Mouse (Mus musculus): ENCODE results near the gene Nfe2l1. TPM values are rescaled to one million over a fixed set of nuclear protein-coding genes. Genes with fewer than 3 reads are reported as not detected.

The Nfe2l1 gene
- polyA plus RNA-seq, 1 experiment from 2014 or later: 72.8 TPM

GRCm38 (mm10) chr11:96839428-96839827 is 9.7 kb upstream of the Nfe2l1 start:
- Histone ChIP-seq H3K36me3 (replicated peaks) (no peaks in the 10 kb centered on the region), H3K9ac (no peak overlapping the region), H3K27me3 (no peaks in the 10 kb centered on the region), H3K4me1 (peaks cover 5% of the 10 kb centered on the region; the same call in 1 of the 2 replicates), H3K27ac (no peak overlapping the region), H3K4me3 (replicated peaks) (no peak overlapping the region), H3K4me2 (no peak overlapping the region), H3K9me3 (no peaks in the 10 kb centered on the region)
- WGBS: 77% methylated on average over 7 of the region's 7 CpGs
- no peak for ATAC-seq (ENCODE audit: low FRiP score)

- no peak overlapping the region for H3K27ac ChIP-seq
- H3K9ac ChIP-seq: no peak overlapping the region
- no peak for ATAC-seq (ENCODE audit: low FRiP score)
Observed at GRCm38 (mm10) chr11:96838341-96838740, 8.6 kb upstream of the Nfe2l1 start.

GRCm38 (mm10) chr11:96837298-96837697 is 7.5 kb upstream of the Nfe2l1 start:
- H3K4me2 ChIP-seq: no peak overlapping the region
- H3K9ac ChIP-seq: no peak overlapping the region
- no peaks in the 10 kb centered on the region; the same call in 1 of the 2 replicates for H3K27me3 ChIP-seq
- no peak overlapping the region for H3K27ac ChIP-seq
- peaks cover 5% of the 10 kb centered on the region; the same call in 1 of the 2 replicates for H3K4me1 ChIP-seq
- no peak for ATAC-seq (ENCODE audit: low FRiP score)
- H3K4me3 ChIP-seq (replicated peaks): no peak overlapping the region
- H3K9me3 ChIP-seq: no peaks in the 10 kb centered on the region
- WGBS: 35% methylated on average over 9 of the region's 9 CpGs
- no peaks in the 10 kb centered on the region for H3K36me3 ChIP-seq (replicated peaks)

More at GRCm38 (mm10) chr11:96838341-96838740, 8.6 kb upstream of the Nfe2l1 start:
- Histone ChIP-seq H3K9me3 (no peaks in the 10 kb centered on the region), H3K4me2 (no peak overlapping the region), H3K4me1 (peaks cover 5% of the 10 kb centered on the region; the same call in 1 of the 2 replicates), H3K36me3 (replicated peaks) (no peaks in the 10 kb centered on the region), H3K27me3 (no peaks in the 10 kb centered on the region), H3K4me3 (replicated peaks) (no peak overlapping the region)
- WGBS: 74% methylated on average over 4 of the region's 4 CpGs

GRCm38 (mm10) chr11:96834127-96834526 is 4.4 kb upstream of the Nfe2l1 start:
- Histone ChIP-seq H3K27ac (no peak overlapping the region), H3K9ac (no peak overlapping the region)

GRCm38 (mm10) chr11:96832973-96833372 is 3.2 kb upstream of the Nfe2l1 start:
- H3K4me2 ChIP-seq: no peak overlapping the region
- H3K36me3 ChIP-seq (replicated peaks): peaks cover under 1% of the 10 kb centered on the region; the same call in 1 of the 2 replicates
- no peaks in the 10 kb centered on the region; the same call in 1 of the 2 replicates for H3K27me3 ChIP-seq
- no peak overlapping the region for H3K9ac ChIP-seq
- no peak overlapping the region for H3K4me3 ChIP-seq (replicated peaks)
- ATAC-seq (ENCODE audit: low FRiP score): no peak
- peaks cover 16% of the 10 kb centered on the region for H3K4me1 ChIP-seq
- 75% methylated on average over 2 of the region's 2 CpGs for WGBS
- H3K27ac ChIP-seq: no peak overlapping the region
- no peaks in the 10 kb centered on the region for H3K9me3 ChIP-seq

More at GRCm38 (mm10) chr11:96834127-96834526, 4.4 kb upstream of the Nfe2l1 start:
- Histone ChIP-seq H3K4me1 (peaks cover 5% of the 10 kb centered on the region), H3K4me3 (replicated peaks) (no peak overlapping the region), H3K36me3 (replicated peaks) (no peaks in the 10 kb centered on the region), H3K27me3 (no peaks in the 10 kb centered on the region; the same call in 1 of the 2 replicates), H3K4me2 (no peak overlapping the region), H3K9me3 (no peaks in the 10 kb centered on the region)
- WGBS: 94% methylated on average over 1 of the region's 1 CpGs
- ATAC-seq (ENCODE audit: low FRiP score): no peak

- no peak overlapping the region for H3K9ac ChIP-seq
- no peak overlapping the region for H3K4me3 ChIP-seq (replicated peaks)
- 92% methylated on average over 3 of the region's 3 CpGs for WGBS
- peaks cover 20% of the 10 kb centered on the region for H3K4me1 ChIP-seq
- H3K27me3 ChIP-seq: no peaks in the 10 kb centered on the region; the same call in 1 of the 2 replicates
- no peaks in the 10 kb centered on the region for H3K9me3 ChIP-seq
- no peak for ATAC-seq (ENCODE audit: low FRiP score)
- H3K27ac ChIP-seq: no peak overlapping the region
- no peak overlapping the region for H3K4me2 ChIP-seq
- peaks cover 5% of the 10 kb centered on the region for H3K36me3 ChIP-seq (replicated peaks)
Observed at GRCm38 (mm10) chr11:96832541-96832940, 2.8 kb upstream of the Nfe2l1 start.

GRCm38 (mm10) chr11:96831516-96831915 is 1.7 kb upstream of the Nfe2l1 start:
- Histone ChIP-seq H3K4me3 (replicated peaks) (no peak overlapping the region), H3K36me3 (replicated peaks) (peaks cover 15% of the 10 kb centered on the region), H3K4me1 (peaks cover 31% of the 10 kb centered on the region), H3K27me3 (no peaks in the 10 kb centered on the region; the same call in 1 of the 2 replicates), H3K9ac (no peak overlapping the region), H3K9me3 (no peaks in the 10 kb centered on the region), H3K4me2 (no peak overlapping the region), H3K27ac (no peak overlapping the region)
- WGBS: 79% methylated on average over 4 of the region's 4 CpGs
- ATAC-seq (ENCODE audit: low FRiP score): no peak

- peak overlapping the region; percentile 89 for H3K27ac ChIP-seq
- no peak for ATAC-seq (ENCODE audit: low FRiP score)
- H3K9me3 ChIP-seq: no peaks in the 10 kb centered on the region
- H3K27me3 ChIP-seq: no peaks in the 10 kb centered on the region; the same call in 1 of the 2 replicates
- 21% methylated on average over 13 of the region's 13 CpGs for WGBS
- H3K36me3 ChIP-seq (replicated peaks): peaks cover 20% of the 10 kb centered on the region
- peak overlapping the region; percentile 87 for H3K4me3 ChIP-seq (replicated peaks)
- H3K4me1 ChIP-seq: peaks cover 39% of the 10 kb centered on the region
- H3K4me2 ChIP-seq: peak overlapping the region; percentile 65
- peak overlapping the region; percentile 52 for H3K9ac ChIP-seq
Observed at GRCm38 (mm10) chr11:96830539-96831216, 910 bp upstream of the Nfe2l1 start.

- Histone ChIP-seq H3K36me3 (replicated peaks) (peaks cover 20% of the 10 kb centered on the region), H3K4me2 (peak overlapping the region; percentile 87), H3K27ac (peak overlapping the region; percentile 95), H3K4me3 (replicated peaks) (peak overlapping the region; percentile 87), H3K9me3 (no peaks in the 10 kb centered on the region), H3K9ac (peak overlapping the region; percentile 88), H3K4me1 (peaks cover 52% of the 10 kb centered on the region), H3K27me3 (no peaks in the 10 kb centered on the region; the same call in 1 of the 2 replicates)
- WGBS: under 1% methylated on average over 33 of the region's 33 CpGs
- peak; percentile 42 for ATAC-seq (ENCODE audit: low FRiP score)
Observed at GRCm38 (mm10) chr11:96829403-96829812, 360 bp downstream of the Nfe2l1 start.

GRCm38 (mm10) chr11:96828881-96829280 is 887 bp downstream of the Nfe2l1 start:
- H3K4me1 ChIP-seq: peaks cover 57% of the 10 kb centered on the region
- 20% methylated on average over 10 of the region's 10 CpGs for WGBS
- no peaks in the 10 kb centered on the region; the same call in 1 of the 2 replicates for H3K27me3 ChIP-seq
- H3K9ac ChIP-seq: peak overlapping the region; percentile 88
- no peak for ATAC-seq (ENCODE audit: low FRiP score)
- H3K36me3 ChIP-seq (replicated peaks): peaks cover 20% of the 10 kb centered on the region
- peak overlapping the region; percentile 95 for H3K27ac ChIP-seq
- H3K4me2 ChIP-seq: peak overlapping the region; percentile 87
- H3K4me3 ChIP-seq (replicated peaks): peak overlapping the region; percentile 87
- no peaks in the 10 kb centered on the region for H3K9me3 ChIP-seq

GRCm38 (mm10) chr11:96827917-96828316 is 1.9 kb downstream of the Nfe2l1 start:
- Histone ChIP-seq H3K27ac (no peak overlapping the region), H3K4me3 (replicated peaks) (0 out of 2 replicates have a peak overlapping the region, but pooled peaks have one; percentile 7), H3K27me3 (no peaks in the 10 kb centered on the region; the same call in 1 of the 2 replicates), H3K9me3 (no peaks in the 10 kb centered on the region), H3K4me1 (peaks cover 67% of the 10 kb centered on the region), H3K9ac (peak overlapping the region; percentile 40; the same call in 1 of the 2 replicates), H3K4me2 (peak overlapping the region; percentile 87; the same call in 1 of the 2 replicates), H3K36me3 (replicated peaks) (peaks cover 20% of the 10 kb centered on the region)
- ATAC-seq (ENCODE audit: low FRiP score): no peak
- 88% methylated on average over 9 of the region's 9 CpGs for WGBS

- H3K27me3 ChIP-seq: no peaks in the 10 kb centered on the region
- H3K4me3 ChIP-seq (replicated peaks): 0 out of 2 replicates have a peak overlapping the region, but pooled peaks have one; percentile 16
- H3K27ac ChIP-seq: no peak overlapping the region
- 0 out of 2 replicates have a peak overlapping the region, but pooled peaks have one; percentile 40 for H3K9ac ChIP-seq
- no peaks in the 10 kb centered on the region for H3K9me3 ChIP-seq
- WGBS: 86% methylated on average over 12 of the region's 12 CpGs
- H3K36me3 ChIP-seq (replicated peaks): peaks cover 25% of the 10 kb centered on the region
- peak overlapping the region; percentile 34; the same call in 1 of the 2 replicates for H3K4me2 ChIP-seq
- no peak for ATAC-seq (ENCODE audit: low FRiP score)
- H3K4me1 ChIP-seq: peaks cover 73% of the 10 kb centered on the region
Observed at GRCm38 (mm10) chr11:96827062-96827581, 2.6 kb downstream of the Nfe2l1 start.

Data from forebrain, embryonic 12.5 days (tissue).